Mouse (Mus musculus) adrenal gland (tissue): ENCODE results near the gene Hist1h4h.
"Not testable (repeated sequence)": the region's sequence is repeated elsewhere in the genome, so short reads cannot be mapped to it uniquely, and the experiment has no call there.

Experiments
- intact Hi-C: fragments of 180-260 bp; cut with DNase I; formaldehyde crosslinking; loops from one replicate; pipeline ENCODE4 v1.15.1; 2025

The Hist1h4h gene

GRCm38 (mm10) chr13:23533560-23534367 lies 2.9 kb downstream of the Hist1h4h start, which contains the start of gene Hist1h2af:
Gene Hist1h2af, plus strand, starts transcription at chr13:23533906.
- intact Hi-C loops = not testable (repeated sequence)

GRCm38 (mm10) chr13:23534368-23535131 lies 3.7 kb downstream of the Hist1h4h start:
- intact Hi-C loops = no loop called here

GRCm38 (mm10) chr13:23535137-23536075 lies 4.6 kb downstream of the Hist1h4h start, which contains the start of gene Hist1h3g:
Gene Hist1h3g, plus strand, starts transcription at chr13:23535422.
- intact Hi-C loops = not testable (repeated sequence)

GRCm38 (mm10) chr13:23536076-23536822 lies 5.4 kb downstream of the Hist1h4h start:
- intact Hi-C loops = no loop called here

GRCm38 (mm10) chr13:23537006-23537710 lies 6.3 kb downstream of the Hist1h4h start:
- intact Hi-C loops = no loop called here

GRCm38 (mm10) chr13:23538249-23538648 lies 7.4 kb downstream of the Hist1h4h start:
- intact Hi-C loops = no loop called here

- intact Hi-C loops = not testable (repeated sequence)
These were observed 9.0 kb downstream of the Hist1h4h start for GRCm38 (mm10) chr13:23539821-23540220.

- intact Hi-C loops = no loop called here
These were observed 10.6 kb downstream of the Hist1h4h start for GRCm38 (mm10) chr13:23541497-23541896.

GRCm38 (mm10) chr13:23542225-23542980 lies 11.6 kb downstream of the Hist1h4h start:
- intact Hi-C loops = not testable (repeated sequence)

- intact Hi-C loops = not testable (repeated sequence)
These were observed 12.3 kb downstream of the Hist1h4h start, which contains the start of gene Hist1h2bh for GRCm38 (mm10) chr13:23542999-23543607. Gene Hist1h2bh, minus strand, starts transcription at chr13:23543392.

- intact Hi-C loops = no loop called here
These were observed 13.3 kb downstream of the Hist1h4h start, which contains the start of gene Hist1h3f for GRCm38 (mm10) chr13:23543965-23544786. Gene Hist1h3f, plus strand, starts transcription at chr13:23544052.

- intact Hi-C loops = not testable (repeated sequence)
These were observed 13.9 kb downstream of the Hist1h4h start for GRCm38 (mm10) chr13:23544787-23545120.

- intact Hi-C loops = no loop called here
These were observed 15.8 kb downstream of the Hist1h4h start for GRCm38 (mm10) chr13:23546694-23547093.

GRCm38 (mm10) chr13:23550761-23551145 lies 19.9 kb downstream of the Hist1h4h start:
- intact Hi-C loops = no loop called here

GRCm38 (mm10) chr13:23551146-23551834 lies 20.4 kb downstream of the Hist1h4h start, which contains the start of gene Hist1h4f:
Gene Hist1h4f, minus strand, starts transcription at chr13:23551648.
- intact Hi-C loops = not testable (repeated sequence)

GRCm38 (mm10) chr13:23551931-23552914 lies 21.4 kb downstream of the Hist1h4h start:
- intact Hi-C loops = no loop called here
